Mouse (Mus musculus): Measurements from ENCODE around the gene Trap1.

DNA sequence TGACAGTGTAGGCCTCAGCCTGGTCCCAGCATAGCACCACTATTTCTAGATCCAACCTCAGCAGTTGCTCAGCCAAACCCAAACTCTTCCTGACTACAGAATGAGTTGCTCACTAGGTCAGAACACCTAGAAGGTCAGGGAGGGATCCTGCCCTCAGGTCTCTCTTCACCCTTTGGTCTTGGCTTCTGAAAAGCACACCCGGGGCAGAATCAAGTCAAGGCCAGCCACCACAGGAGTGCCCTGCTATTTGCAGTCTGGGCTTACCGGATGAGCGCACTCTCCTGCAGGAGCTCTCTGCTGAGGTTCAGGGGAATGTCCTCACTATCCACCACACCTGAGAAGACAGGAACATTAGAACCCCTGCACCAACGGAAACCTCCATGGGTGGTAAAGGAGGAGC, 25.0 kb downstream of the Trap1 start:
- TF ChIP-seq EP300 (IDR thresholded peaks at IDR 0.05; ENCODE audit: insufficient read depth, low read depth, low read length) = no peak
- no peak for TF ChIP-seq CTCF (IDR thresholded peaks at IDR 0.05)
- no peak for TF ChIP-seq POLR2A (IDR thresholded peaks at IDR 0.05; ENCODE audit: insufficient read depth, low read depth, low read length)

All from heart, adult 2 months (tissue).